Mouse (Mus musculus) midbrain, postnatal 0 days (tissue): ENCODE results near the gene Scamp3. TPM values are rescaled to one million over a fixed set of nuclear protein-coding genes. Genes with fewer than 3 reads are reported as not detected.

Experiments used
- ATAC-seq: fragments of 200-750 bp; cut with Nextera tagmentation; 2 replicates; pipeline ENCODE4 v1.8.0; 2017; ENCODE audit warnings: moderate number of reproducible peaks, mild to moderate bottlenecking, moderate TSS enrichment, moderate library complexity; ENCODE audit not compliant: low FRiP score
- DNase-seq: peaks from one replicate; pipeline ENCODE4 v3.0.0-alpha.2; 2015; ENCODE audit warnings: low spot score
- H3K27ac ChIP-seq: fragments of 300-500 bp; sonication (generic); 2 replicates; pipeline ENCODE4 v1.5.1; 2014; ENCODE audit warnings: low read depth, mild to moderate bottlenecking, low read length, mixed read lengths
- H3K27me3 ChIP-seq: fragments of 300-500 bp; sonication (generic); 2 replicates; pipeline ENCODE4 v1.6.1; 2014; ENCODE audit warnings: low read length, control low read depth, mixed read lengths; ENCODE audit not compliant: insufficient read depth
- H3K36me3 ChIP-seq: fragments of 300-500 bp; sonication (generic); 2 replicates; pipeline ENCODE4 v1.6.1; 2014; ENCODE audit warnings: low read length, control low read depth, mixed read lengths; ENCODE audit not compliant: insufficient read depth
- H3K4me1 ChIP-seq: fragments of 300-500 bp; sonication (generic); 2 replicates; pipeline ENCODE4 v1.6.1; 2014; ENCODE audit warnings: mild to moderate bottlenecking, control low read depth, antibody characterized with exemption, low read length, mixed read lengths; ENCODE audit not compliant: insufficient read depth
- H3K4me2 ChIP-seq: fragments of 300-500 bp; sonication (generic); 2 replicates; pipeline ENCODE4 v1.6.1; 2014; ENCODE audit warnings: low read depth, mild to moderate bottlenecking, low read length, mixed read lengths; ENCODE audit not compliant: poor library complexity, severe bottlenecking
- H3K4me3 ChIP-seq: fragments of 300-500 bp; sonication (generic); 2 replicates; pipeline ENCODE4 v1.5.1; 2014; ENCODE audit warnings: low read depth, mild to moderate bottlenecking, low read length, moderate library complexity
- H3K9ac ChIP-seq: fragments of 300-500 bp; sonication (generic); replicated peaks from 2 replicates; pipeline ENCODE4 v1.6.1; 2014; ENCODE audit warnings: mild to moderate bottlenecking, low read length, moderate library complexity, mixed read lengths; ENCODE audit not compliant: poor library complexity, severe bottlenecking
- H3K9me3 ChIP-seq: fragments of 300-500 bp; sonication (generic); 2 replicates; pipeline ENCODE4 v1.6.1; 2016; ENCODE audit warnings: low read length, control low read depth
- CTCF ChIP-seq: IDR thresholded peaks from 2 replicates; pipeline ENCODE4 v1.5.1; 2016; ENCODE audit warnings: antibody characterized with exemption, mild to moderate bottlenecking
- WGBS: fragments of 180-500 bp; shearing (Covaris S2); extraction: QIAGEN DNeasy Blood & Tissue Kit; methylation state at CpG from one replicate; pipeline ENCODE4 v1.1.7; 2014; 5-methylcytosine and 5-hydroxymethylcytosine counted together
- polyA plus RNA-seq: library from polyadenylated mRNA; unstranded; fragments of >200 nt; fragmentation: Nextera tagmentation; extraction: Ambion mirVana; gene quantifications from 2 replicates; pipeline ENCODE4 v1.2.1, GENCODE M21; 2015
- total RNA-seq: library from RNA; depleted of rRNA; stranded (reverse); fragments of >200 nt; gene quantifications from 2 replicates; pipeline ENCODE4 v1.2.3, GENCODE M21; 2014

Scamp3 gene
- total and polyA plus RNA-seq, 2 experiments from 2014 or later: 84.8 to 151 TPM

DNA sequence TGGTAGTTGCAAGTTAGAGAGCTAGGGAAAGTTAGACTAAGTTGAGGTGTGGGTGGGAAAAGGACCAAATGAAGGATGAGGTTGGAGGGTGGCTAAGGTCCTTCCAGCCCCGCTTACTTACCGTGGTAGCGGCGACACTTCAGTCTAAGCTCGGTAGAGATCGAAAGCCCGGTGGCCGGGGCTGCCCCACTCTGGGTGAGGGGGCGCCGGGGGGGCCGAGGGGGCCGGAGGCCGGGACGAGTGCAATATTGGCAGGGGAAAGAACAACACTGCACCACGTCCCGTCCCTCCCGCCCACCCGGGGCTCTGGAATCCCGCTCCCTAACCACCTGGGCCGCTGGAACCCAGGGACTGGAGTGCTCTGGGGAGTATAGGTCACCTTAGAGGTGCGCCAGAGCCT is 49.6 kb downstream of the Scamp3 start, which contains the start of gene Mtx1:
Gene Mtx1, minus strand, starts transcription at position 189 of the 400 bp plus-strand sequence.
- Histone ChIP-seq H3K27me3 (no peaks in the 10 kb centered on the region), H3K4me2 (peak within 1 kb of the TSS; percentile 85), H3K4me3 (peak within 1 kb of the TSS; percentile 41), H3K36me3 (no peaks in the 10 kb centered on the region), H3K9ac (peak within 1 kb of the TSS; percentile 55), H3K27ac (peak within 1 kb of the TSS; percentile 80), H3K9me3 (no peaks in the 10 kb centered on the region), H3K4me1 (peaks cover 26% of the 10 kb centered on the region; the same call in 1 of the 2 replicates)
- ATAC-seq (0 out of 2 replicates have a peak, but pooled peaks have one; percentile 2), DNase-seq (no peak)
- WGBS: 5% methylated on average over 19 of the region's 21 CpGs
- TF ChIP-seq CTCF: no peak

DNA sequence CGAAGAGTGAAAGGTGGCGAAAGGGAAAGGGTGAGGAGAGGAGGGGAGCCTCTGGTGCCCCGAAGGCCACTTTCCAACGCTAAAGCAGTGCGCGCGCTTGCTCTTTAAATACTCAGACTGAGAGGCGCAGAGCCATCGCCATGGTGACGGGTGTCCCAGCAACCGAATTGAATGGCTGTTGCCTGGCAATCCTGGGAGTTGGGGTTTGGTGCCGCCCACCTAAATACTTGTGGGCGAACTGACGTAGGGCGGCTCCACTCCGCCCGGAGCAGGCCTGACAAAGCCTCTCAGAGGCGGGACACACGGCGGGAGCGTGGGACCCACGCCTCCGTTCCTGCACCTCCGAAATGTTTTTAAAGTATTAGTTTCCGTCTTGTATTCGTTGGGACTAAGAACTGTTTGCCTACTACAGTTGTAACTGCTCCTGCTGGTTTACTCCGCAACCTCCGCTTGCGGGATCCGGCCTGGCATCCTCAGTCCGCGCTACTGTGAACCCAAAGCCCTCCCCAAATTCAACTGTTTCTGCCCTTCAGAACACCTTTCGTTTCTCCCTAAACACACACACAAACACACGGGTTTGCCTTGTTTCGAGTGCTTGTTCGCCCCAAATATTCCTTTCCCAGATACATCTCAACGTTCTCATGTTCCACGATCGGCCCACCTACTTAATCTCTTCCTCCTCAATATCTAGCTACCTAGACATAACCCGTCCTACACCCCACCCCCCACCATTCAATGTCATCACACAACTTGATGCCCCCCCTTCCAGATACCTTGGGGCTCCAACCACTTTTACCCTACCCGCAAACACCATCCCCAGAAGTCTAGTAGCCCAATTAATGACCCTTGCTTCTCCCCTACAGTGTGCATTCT is 50.3 kb downstream of the Scamp3 start:
- no peak for TF ChIP-seq CTCF

DNA sequence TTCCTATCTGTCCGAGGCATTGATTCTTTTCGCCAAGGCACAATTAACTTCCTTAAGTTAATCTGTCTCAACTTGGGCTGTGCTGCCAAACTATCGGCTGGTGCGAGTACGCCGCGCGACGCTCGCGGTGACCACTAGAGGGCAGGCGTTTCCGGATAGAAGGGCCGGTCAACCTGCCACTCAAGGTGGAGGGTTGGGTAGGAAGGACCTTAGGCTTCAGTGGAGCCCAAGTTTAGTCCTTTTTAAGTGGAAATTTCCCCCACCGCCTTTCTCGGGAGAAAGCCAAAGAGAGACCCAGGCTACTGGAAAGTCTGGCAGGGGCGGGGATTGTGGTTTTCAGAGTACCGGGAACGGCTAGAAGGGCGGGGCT is 50.9 kb downstream of the Scamp3 start:
- H3K27ac ChIP-seq: no peak overlapping the region
- peak overlapping the region; percentile 41 for H3K4me3 ChIP-seq
- 0% methylated on average over 20 of the region's 20 CpGs for WGBS
- ATAC-seq (0 out of 2 replicates have a peak, but pooled peaks have one; percentile 34), DNase-seq (peak; percentile 85)
- TF ChIP-seq CTCF: peak; percentile 97
- no peaks in the 10 kb centered on the region for H3K9me3 ChIP-seq
- peaks cover 26% of the 10 kb centered on the region; the same call in 1 of the 2 replicates for H3K4me1 ChIP-seq
- H3K27me3 ChIP-seq: no peaks in the 10 kb centered on the region
- 0 out of 2 replicates have a peak overlapping the region, but pooled peaks have one; percentile 8 for H3K9ac ChIP-seq
- peak overlapping the region; percentile 85 for H3K4me2 ChIP-seq
- peaks cover 6% of the 10 kb centered on the region for H3K36me3 ChIP-seq

More for the DNA sequence above, 50.3 kb downstream of the Scamp3 start:
- Histone ChIP-seq H3K27ac (peak overlapping the region; percentile 80), H3K27me3 (no peaks in the 10 kb centered on the region), H3K4me2 (peak overlapping the region; percentile 85), H3K9ac (peak overlapping the region; percentile 55), H3K36me3 (no peaks in the 10 kb centered on the region), H3K9me3 (no peaks in the 10 kb centered on the region), H3K4me1 (peaks cover 26% of the 10 kb centered on the region; the same call in 1 of the 2 replicates), H3K4me3 (peak overlapping the region; percentile 41)
- ATAC-seq (peak; percentile 77), DNase-seq (peak; percentile 97)
- 1% methylated on average over 41 of the region's 41 CpGs for WGBS

DNA sequence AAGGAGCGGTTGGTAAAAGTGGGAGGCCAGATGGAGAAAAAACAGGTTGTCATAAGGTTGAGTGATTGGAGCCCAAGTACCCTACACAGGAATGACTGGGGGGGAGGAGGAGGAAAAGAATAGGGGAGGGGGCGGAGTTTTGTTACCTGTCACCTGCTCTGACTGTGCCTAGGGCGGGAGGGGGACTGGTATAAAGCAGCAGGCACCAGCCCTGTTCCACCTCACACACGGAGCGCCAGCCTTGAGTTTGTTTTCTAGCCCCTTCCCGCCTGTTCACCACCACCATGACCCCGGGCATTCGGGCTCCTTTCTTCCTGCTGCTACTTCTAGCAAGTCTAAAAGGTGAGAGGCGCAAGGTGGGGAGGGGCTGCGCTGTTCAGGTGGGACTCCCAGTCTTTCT is 51.6 kb downstream of the Scamp3 start, which contains the start of gene Muc1:
Gene Muc1, plus strand, starts transcription at position 222 of the 400 bp plus-strand sequence.
- no peak for TF ChIP-seq CTCF
- Histone ChIP-seq H3K9ac (0 out of 2 replicates have a peak within 1 kb of the TSS, but pooled peaks have one; percentile 8), H3K36me3 (peaks cover 13% of the 10 kb centered on the region), H3K4me3 (peak within 1 kb of the TSS; percentile 41), H3K27ac (peak within 1 kb of the TSS; percentile 80), H3K4me1 (peaks cover 26% of the 10 kb centered on the region; the same call in 1 of the 2 replicates), H3K27me3 (no peaks in the 10 kb centered on the region), H3K4me2 (peak within 1 kb of the TSS; percentile 85), H3K9me3 (no peaks in the 10 kb centered on the region)
- WGBS: 39% methylated on average over 10 of the region's 10 CpGs
- ATAC-seq: no peak
- no peak for DNase-seq

DNA sequence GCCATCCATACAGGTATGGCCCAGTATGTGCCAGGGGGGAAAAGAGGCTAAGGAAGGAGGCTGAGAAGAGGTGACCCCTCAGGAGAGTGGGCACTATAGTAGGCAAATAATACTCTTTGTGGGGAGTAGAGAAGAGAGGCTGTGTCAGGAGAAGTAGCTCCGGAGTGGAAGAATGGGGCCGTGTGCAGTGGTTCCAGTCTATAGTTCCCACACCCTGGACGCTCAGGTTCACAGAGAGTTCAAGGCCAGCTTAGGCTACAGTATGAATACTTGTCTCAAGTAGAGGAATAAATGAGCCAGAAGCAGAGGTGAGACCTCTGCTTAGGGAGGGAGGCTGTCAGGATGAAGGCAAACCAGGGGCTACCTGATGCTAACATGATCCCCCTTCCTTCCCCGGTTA is 52.0 kb downstream of the Scamp3 start:
- ATAC-seq (no peak), DNase-seq (no peak)
- Histone ChIP-seq H3K27me3 (no peaks in the 10 kb centered on the region), H3K4me3 (no peak overlapping the region), H3K9ac (no peak overlapping the region), H3K4me1 (peaks cover 22% of the 10 kb centered on the region; the same call in 1 of the 2 replicates), H3K9me3 (no peaks in the 10 kb centered on the region), H3K36me3 (peaks cover 17% of the 10 kb centered on the region), H3K27ac (no peak overlapping the region), H3K4me2 (peak overlapping the region; percentile 85; the same call in 1 of the 2 replicates)
- WGBS: 72% methylated on average over 4 of the region's 4 CpGs
- no peak for TF ChIP-seq CTCF

DNA sequence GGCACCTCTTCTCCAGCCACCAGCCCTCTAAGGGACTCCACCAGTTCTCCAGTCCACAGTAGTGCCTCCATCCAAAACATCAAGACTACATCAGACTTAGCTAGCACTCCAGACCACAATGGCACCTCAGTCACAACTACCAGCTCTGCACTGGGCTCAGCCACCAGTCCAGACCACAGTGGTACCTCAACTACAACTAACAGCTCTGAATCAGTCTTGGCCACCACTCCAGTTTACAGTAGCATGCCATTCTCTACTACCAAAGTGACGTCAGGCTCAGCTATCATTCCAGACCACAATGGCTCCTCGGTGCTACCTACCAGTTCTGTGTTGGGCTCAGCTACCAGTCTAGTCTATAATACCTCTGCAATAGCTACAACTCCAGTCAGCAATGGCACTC is 53.3 kb downstream of the Scamp3 start:
- no peak overlapping the region for H3K4me3 ChIP-seq
- H3K27ac ChIP-seq: no peak overlapping the region
- H3K27me3 ChIP-seq: no peaks in the 10 kb centered on the region
- TF ChIP-seq CTCF: no peak
- peaks cover 14% of the 10 kb centered on the region; the same call in 1 of the 2 replicates for H3K4me1 ChIP-seq
- DNase-seq (no peak), ATAC-seq (no peak)
- H3K9me3 ChIP-seq: no peaks in the 10 kb centered on the region
- H3K4me2 ChIP-seq: no peak overlapping the region
- no peak overlapping the region for H3K9ac ChIP-seq
- H3K36me3 ChIP-seq: peaks cover 30% of the 10 kb centered on the region
- WGBS: 94% methylated on average over 2 of the region's 2 CpGs
